Comparison of ENCODE assay signal across 27 mouse cellular contexts in the genomic region with DNA sequence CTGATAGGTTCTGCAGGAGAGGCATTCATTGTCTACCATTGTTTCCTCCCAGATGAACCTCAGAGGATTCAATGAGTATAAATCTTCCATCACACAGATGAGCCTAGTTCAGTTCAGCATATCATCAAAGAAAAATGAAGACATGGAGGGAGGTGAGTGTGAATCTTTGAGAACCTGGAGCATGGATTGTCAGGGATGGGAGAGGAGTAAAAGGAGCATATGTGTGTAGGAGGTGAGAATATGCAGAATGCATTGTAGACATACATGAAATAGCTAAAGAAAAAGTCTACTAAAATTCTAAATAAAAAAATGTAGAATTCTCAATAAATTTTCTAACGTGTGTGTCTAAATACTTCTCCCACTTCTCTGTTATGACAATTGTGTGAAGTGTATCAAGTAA.
"Had no signal": no experiment of that assay in that cellular context is flagged by ENCODE, and none has a peak within 500 bp of the region (broad histone marks: within the 10 kb centered on the region; RNA-seq: fewer than 3 reads in every experiment).

No protein-coding gene starts in this region.

- H3K4me2 ChIP-seq: heart, embryonic 12.5 days; hindbrain, embryonic 12.5 days; hindbrain, embryonic 14.5 days; intestine, embryonic 15.5 days; limb, embryonic 12.5 days; liver, embryonic 11.5 days; liver, embryonic 13.5 days; liver, embryonic 15.5 days had no signal

- H3K4me1 ChIP-seq: heart, embryonic 10.5 days; heart, embryonic 12.5 days; hindbrain, embryonic 10.5 days; hindbrain, embryonic 12.5 days; intestine, embryonic 15.5 days; limb, embryonic 10.5 days; limb, embryonic 12.5 days; liver, embryonic 13.5 days; liver, embryonic 15.5 days had no signal

- H3K27ac ChIP-seq: gastrocnemius, adult 2 months; heart, embryonic 10.5 days; hindbrain, embryonic 10.5 days; hindbrain, embryonic 12.5 days; hindbrain, embryonic 14.5 days; intestine, embryonic 15.5 days; layer of hippocampus, adult 2 months; limb, embryonic 10.5 days; limb, embryonic 12.5 days; liver, embryonic 13.5 days; liver, embryonic 15.5 days had no signal

- ATAC-seq: hindbrain, embryonic 16.5 days; inflammation-experienced regulatory T-cells, adult 6 months; intestine, embryonic 15.5 days; intestine, postnatal 0 days had no signal

- H3K27me3 ChIP-seq: heart, embryonic 12.5 days; hindbrain, embryonic 12.5 days; intestine, embryonic 15.5 days; limb, embryonic 12.5 days; liver, embryonic 13.5 days; liver, embryonic 15.5 days had no signal

- H3K9ac ChIP-seq: heart, embryonic 12.5 days; hindbrain, embryonic 12.5 days; hindbrain, embryonic 14.5 days; intestine, embryonic 15.5 days; limb, embryonic 12.5 days; liver, embryonic 13.5 days; liver, embryonic 15.5 days had no signal

- H3K4me3 ChIP-seq: gastrocnemius, adult 2 months; heart, embryonic 10.5 days; heart, embryonic 12.5 days; hindbrain, embryonic 10.5 days; hindbrain, embryonic 12.5 days; intestine, embryonic 15.5 days; layer of hippocampus, adult 2 months; limb, embryonic 10.5 days; limb, embryonic 12.5 days; liver, embryonic 13.5 days; liver, embryonic 15.5 days had no signal

- H3K36me3 ChIP-seq: heart, embryonic 10.5 days; heart, embryonic 12.5 days; hindbrain, embryonic 10.5 days; hindbrain, embryonic 12.5 days; intestine, embryonic 15.5 days; limb, embryonic 10.5 days; limb, embryonic 12.5 days; liver, embryonic 13.5 days; liver, embryonic 15.5 days had no signal

- H3K9me3 ChIP-seq: heart, embryonic 10.5 days; heart, embryonic 12.5 days; hindbrain, embryonic 10.5 days; hindbrain, embryonic 12.5 days; intestine, embryonic 15.5 days; limb, embryonic 10.5 days; limb, embryonic 12.5 days; liver, embryonic 13.5 days; liver, embryonic 15.5 days had no signal

- DNase-seq: gastrocnemius, adult 2 months; gastrocnemius, postnatal 10 days; gastrocnemius, postnatal 25 days; heart, adult 18-20 months; heart, postnatal 10 days; heart, postnatal 4 days; kidney, adult 18-20 months; kidney, adult 8-10 months; kidney, postnatal 10 days; kidney, postnatal 25 days; kidney, postnatal 4 days; liver; liver, embryonic 13.5 days had no signal
